Mouse (Mus musculus) erythroblast, adult 5-6 weeks (primary cell): ENCODE data around the gene Hapln3. TPM values are rescaled to one million over a fixed set of nuclear protein-coding genes. Genes with fewer than 3 reads are reported as not detected.

Experiments used
- ATAC-seq: replicated peaks from 2 replicates; pipeline ENCODE4 v1.8.0; 2016; ENCODE audit warnings: moderate number of reproducible peaks, mild to moderate bottlenecking, moderate TSS enrichment, inconsistent platforms; ENCODE audit not compliant: poor library complexity, low FRiP score, severe bottlenecking
- total RNA-seq, 2 experiments: library from RNA; stranded (forward) in 1 of 2; stranded (reverse) in 1 of 2; fragments of 150-400 nt in 1 of 2; fragments of 200-764, 138-1000 nt in 1 of 2; gene quantifications; 2 replicates each; pipeline versions ENCODE4 v1.2.3 to v1.2.4; 2015 to 2017; ENCODE audit warnings: low replicate concordance in 2 of 2

Gene Hapln3
- total RNA-seq, 2 experiments from 2014 or later = not detected

- peak; percentile 75; the same call in 1 of the 2 replicates for ATAC-seq
Measured at GRCm38 (mm10) chr7:79080572-79081399, 50.0 kb downstream of the Hapln3 start.

DNA sequence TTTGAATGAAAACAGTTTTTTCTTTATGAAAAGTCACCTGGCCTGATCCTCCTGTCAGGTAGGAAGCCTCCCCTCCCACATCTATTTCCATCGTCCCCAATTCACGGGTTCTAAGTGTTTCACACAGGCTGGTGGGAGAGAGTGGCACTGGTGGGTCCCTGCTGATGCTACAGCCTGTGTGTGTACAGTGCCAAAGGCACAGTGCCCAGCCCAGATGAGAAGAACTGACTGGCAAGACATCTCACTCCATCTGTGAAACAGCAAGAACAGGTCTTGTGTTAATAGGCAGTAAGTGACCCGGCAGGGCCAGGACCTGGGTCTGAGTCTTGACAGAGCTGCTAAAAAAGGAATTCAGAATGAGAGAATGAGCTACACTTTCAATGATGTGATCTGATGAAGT lies 51.6 kb downstream of the Hapln3 start:
- ATAC-seq = no peak

- ATAC-seq = no peak
Measured at GRCm38 (mm10) chr7:79068231-79068630, 62.6 kb downstream of the Hapln3 start.

DNA sequence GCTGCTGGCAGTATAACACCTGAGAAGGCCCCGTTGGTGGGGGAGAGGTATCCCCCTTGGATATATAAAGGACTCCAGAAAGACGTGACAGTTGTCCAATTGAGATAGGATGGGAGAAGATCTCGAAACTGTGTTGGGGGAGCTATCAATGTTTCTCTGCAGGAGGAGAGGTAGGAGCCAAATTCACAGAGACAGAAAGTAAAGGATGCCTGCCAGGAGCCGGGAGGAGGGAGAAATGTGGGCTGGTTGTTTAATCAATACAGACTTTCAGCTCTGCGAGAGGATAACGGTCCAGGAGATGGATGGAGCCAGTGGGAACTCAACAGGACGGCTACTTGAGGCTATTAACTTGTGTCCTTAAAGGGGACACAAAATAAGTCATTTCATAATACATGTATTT lies 63.4 kb downstream of the Hapln3 start:
- ATAC-seq = no peak

Other genes starting within 250 kb of the Hapln3 start
- 0.96 and 4.6 TPM in 2 replicates for gene Aen, start 235.2 kb downstream of the Hapln3 start, total RNA-seq (2015; ENCODE audit: low replicate concordance)
- 10.0 and 17.6 TPM in 2 replicates for gene Aen, start 235.2 kb downstream of the Hapln3 start, total RNA-seq (2017; ENCODE audit: low replicate concordance)
- gene Isg20, start 217.6 kb downstream of the Hapln3 start, total RNA-seq (2015; ENCODE audit: low replicate concordance) = 792 and 830 TPM in 2 replicates
- 550 and 581 TPM in 2 replicates for gene Isg20, start 217.6 kb downstream of the Hapln3 start, total RNA-seq (2017; ENCODE audit: low replicate concordance)
- not detected in 2 replicates for gene Acan, start 77.5 kb downstream of the Hapln3 start, total RNA-seq (2015; ENCODE audit: low replicate concordance)
- gene Acan, start 77.5 kb downstream of the Hapln3 start, total RNA-seq (2017; ENCODE audit: low replicate concordance) = not detected in 2 replicates
- not detected in 2 replicates for gene Mfge8, start 18.0 kb upstream of the Hapln3 start, total RNA-seq (2015; ENCODE audit: low replicate concordance)
- 1.1 and 2.7 TPM in 2 replicates for gene Mfge8, start 18.0 kb upstream of the Hapln3 start, total RNA-seq (2017; ENCODE audit: low replicate concordance)
- gene Abhd2, start 142.2 kb upstream of the Hapln3 start, total RNA-seq (2015; ENCODE audit: low replicate concordance) = 19.0 and 19.6 TPM in 2 replicates
- gene Abhd2, start 142.2 kb upstream of the Hapln3 start, total RNA-seq (2017; ENCODE audit: low replicate concordance) = 12.1 and 14.9 TPM in 2 replicates